Mouse (Mus musculus): ENCODE data around the gene Ccdc182. TPM values are rescaled to one million over a fixed set of nuclear protein-coding genes. Genes with fewer than 3 reads are reported as not detected.

Gene Ccdc182
- polyA plus RNA-seq, 1 experiment from 2014 or later, result 4.3 TPM

DNA sequence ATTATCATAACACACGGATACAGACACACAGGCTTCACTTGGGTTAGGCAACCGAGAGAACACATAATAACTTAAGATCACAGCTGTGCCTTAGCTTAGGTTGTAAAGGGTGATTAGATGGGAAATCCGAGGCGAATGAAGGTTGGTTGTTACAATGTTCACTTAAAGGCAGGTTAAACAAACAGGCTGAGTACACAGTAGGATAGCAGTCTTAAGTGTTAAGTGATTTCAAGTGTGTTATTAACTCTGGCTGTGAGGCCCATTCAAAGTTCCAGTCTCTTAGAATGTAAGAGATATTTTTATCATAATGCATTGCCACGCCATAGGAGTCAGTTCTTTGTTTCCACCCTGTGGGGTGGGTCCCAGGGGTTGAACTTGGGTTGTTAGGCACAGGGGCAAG is 41.0 kb downstream of the Ccdc182 start:
- H3K36me3 ChIP-seq, result peaks cover 14% of the 10 kb centered on the region
- H3K9me3 ChIP-seq (replicated peaks), result no peaks in the 10 kb centered on the region
- no peak overlapping the region for H3K4me3 ChIP-seq
- peak overlapping the region; percentile 66 for H3K27ac ChIP-seq
- H3K9ac ChIP-seq, result no peak overlapping the region
- no peaks in the 10 kb centered on the region for H3K27me3 ChIP-seq
- H3K4me2 ChIP-seq (replicated peaks), result no peak overlapping the region
- WGBS, result 50% methylated on average over 5 of the region's 5 CpGs
- no peak for ATAC-seq (ENCODE audit: low FRiP score)
- H3K4me1 ChIP-seq, result peaks cover 31% of the 10 kb centered on the region

DNA sequence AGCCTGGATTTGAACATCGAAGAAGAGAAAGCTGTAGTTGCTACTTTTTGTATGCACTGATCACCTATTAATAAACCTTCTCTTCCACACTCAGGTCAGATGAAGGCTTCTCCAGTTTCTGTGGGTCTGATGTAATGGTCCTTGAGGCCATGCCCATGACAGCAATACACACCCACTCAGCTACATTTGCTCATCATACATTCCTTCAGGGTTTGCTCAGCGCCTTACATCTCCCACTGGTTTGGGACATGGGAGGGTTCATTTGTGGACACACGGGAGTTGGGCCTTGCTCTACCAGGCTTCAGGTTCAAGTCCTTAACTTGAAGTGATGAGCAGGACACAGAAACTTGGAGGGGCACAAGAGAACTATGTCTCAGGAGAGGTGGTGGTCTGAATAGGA is 44.1 kb downstream of the Ccdc182 start:
- Histone ChIP-seq H3K27ac (no peak overlapping the region), H3K4me2 (replicated peaks) (no peak overlapping the region), H3K9me3 (replicated peaks) (no peaks in the 10 kb centered on the region), H3K4me3 (no peak overlapping the region), H3K4me1 (peaks cover 15% of the 10 kb centered on the region), H3K27me3 (no peaks in the 10 kb centered on the region), H3K9ac (no peak overlapping the region), H3K36me3 (peaks cover 18% of the 10 kb centered on the region)
- no peak for ATAC-seq (ENCODE audit: low FRiP score)
- 99% methylated on average over 3 of the region's 3 CpGs for WGBS

Other genes starting within 250 kb of the Ccdc182 start
- gene Srsf1, start 246.7 kb upstream of the Ccdc182 start, polyA plus RNA-seq (2016; fragmentation: Nextera tagmentation; extraction: Ambion mirVana), result 468 and 477 TPM in 2 replicates
- 75.1 and 79.0 TPM in 2 replicates for gene Vezf1, start 225.8 kb upstream of the Ccdc182 start, polyA plus RNA-seq (2016; fragmentation: Nextera tagmentation; extraction: Ambion mirVana)
- gene Cuedc1, start 196.0 kb upstream of the Ccdc182 start, polyA plus RNA-seq (2016; fragmentation: Nextera tagmentation; extraction: Ambion mirVana), result 53.2 and 53.3 TPM in 2 replicates
- gene Mrps23, start 89.7 kb upstream of the Ccdc182 start, polyA plus RNA-seq (2016; fragmentation: Nextera tagmentation; extraction: Ambion mirVana), result 57.4 and 66.8 TPM in 2 replicates

All from hindbrain, embryonic 12.5 days (tissue).